Mouse (Mus musculus) hindbrain, postnatal 0 days (tissue): ENCODE data around the gene Stk38. TPM values are rescaled to one million over a fixed set of nuclear protein-coding genes. Genes with fewer than 3 reads are reported as not detected.

Experiments
- ATAC-seq: fragments of 200-750 bp; cut with Nextera tagmentation; 2 replicates; pipeline ENCODE4 v1.8.0; 2017; ENCODE audit warnings: mild to moderate bottlenecking, moderate TSS enrichment, moderate library complexity
- DNase-seq: peaks from one replicate; pipeline ENCODE4 v3.0.0-alpha.2; 2015; ENCODE audit warnings: low spot score
- H3K27ac ChIP-seq: fragments of 300-500 bp; sonication (generic); 2 replicates; pipeline ENCODE4 v1.5.1; 2014; ENCODE audit warnings: mild to moderate bottlenecking
- H3K27me3 ChIP-seq: fragments of 300-500 bp; sonication (generic); 2 replicates; pipeline ENCODE4 v1.6.1; 2014; ENCODE audit warnings: low read length, mixed read lengths; ENCODE audit not compliant: insufficient read depth
- H3K36me3 ChIP-seq: fragments of 300-500 bp; sonication (generic); 2 replicates; pipeline ENCODE4 v1.6.1; 2014; ENCODE audit warnings: low read length, mixed read lengths; ENCODE audit not compliant: insufficient read depth
- H3K4me1 ChIP-seq: fragments of 300-500 bp; sonication (generic); 2 replicates; pipeline ENCODE4 v1.6.1; 2014; ENCODE audit warnings: antibody characterized with exemption, low read length, mixed read lengths; ENCODE audit not compliant: insufficient read depth
- H3K4me2 ChIP-seq: fragments of 300-500 bp; sonication (generic); 2 replicates; pipeline ENCODE4 v1.6.1; 2014; ENCODE audit warnings: low read depth, mild to moderate bottlenecking, low read length, moderate library complexity, mixed read lengths
- H3K4me3 ChIP-seq: fragments of 300-500 bp; sonication (generic); 2 replicates; pipeline ENCODE4 v1.5.1; 2014; ENCODE audit warnings: low read length
- H3K9ac ChIP-seq: fragments of 300-500 bp; sonication (generic); replicated peaks from 2 replicates; pipeline ENCODE4 v1.6.1; 2014; ENCODE audit warnings: mild to moderate bottlenecking, low read length, moderate library complexity, mixed read lengths
- H3K9me3 ChIP-seq: fragments of 300-500 bp; sonication (generic); 2 replicates; pipeline ENCODE4 v1.6.1; 2016; ENCODE audit warnings: low read length, mixed read lengths
- CTCF ChIP-seq: IDR thresholded peaks from 2 replicates; pipeline ENCODE4 v1.5.1; 2016; ENCODE audit warnings: antibody characterized with exemption, control low read depth, low read depth
- WGBS: fragments of 180-500 bp; shearing (Covaris S2); extraction: QIAGEN DNeasy Blood & Tissue Kit; methylation state at CpG from one replicate; pipeline ENCODE4 v1.1.7; 2014; 5-methylcytosine and 5-hydroxymethylcytosine counted together
- polyA plus RNA-seq: library from polyadenylated mRNA; unstranded; fragments of >200 nt; fragmentation: Nextera tagmentation; extraction: Ambion mirVana; gene quantifications from 2 replicates; pipeline ENCODE4 v1.2.1, GENCODE M21; 2015
- total RNA-seq: library from RNA; depleted of rRNA; stranded (reverse); fragments of >200 nt; gene quantifications from 2 replicates; pipeline ENCODE4 v1.2.3, GENCODE M21; 2014

The Stk38 gene
- total and polyA plus RNA-seq, 2 experiments from 2014 or later: 52.7 to 58.7 TPM

- 31% methylated on average over 7 of the region's 7 CpGs for WGBS
- no peaks in the 10 kb centered on the region for H3K4me1 ChIP-seq
- H3K9me3 ChIP-seq: no peaks in the 10 kb centered on the region
- ATAC-seq (no peak), DNase-seq (peak; percentile 32)
- peaks cover 16% of the 10 kb centered on the region; the same call in 1 of the 2 replicates for H3K36me3 ChIP-seq
- TF ChIP-seq CTCF: no peak
- no peak overlapping the region for H3K4me3 ChIP-seq
- no peaks in the 10 kb centered on the region for H3K27me3 ChIP-seq
- no peak overlapping the region for H3K9ac ChIP-seq
- H3K27ac ChIP-seq: no peak overlapping the region
- no peak overlapping the region for H3K4me2 ChIP-seq
These were observed 15.7 kb downstream of the Stk38 start for GRCm38 (mm10) chr17:28992105-28992504.

- no peaks in the 10 kb centered on the region for H3K4me1 ChIP-seq
- no peaks in the 10 kb centered on the region for H3K9me3 ChIP-seq
- peaks cover 22% of the 10 kb centered on the region; the same call in 1 of the 2 replicates for H3K36me3 ChIP-seq
- WGBS: 84% methylated on average over 9 of the region's 9 CpGs
- no peak for TF ChIP-seq CTCF
- H3K9ac ChIP-seq: no peak overlapping the region
- H3K4me3 ChIP-seq: no peak overlapping the region
- H3K27me3 ChIP-seq: no peaks in the 10 kb centered on the region
- H3K27ac ChIP-seq: no peak overlapping the region
- ATAC-seq (no peak), DNase-seq (no peak)
- no peak overlapping the region for H3K4me2 ChIP-seq
These were observed 16.5 kb downstream of the Stk38 start for GRCm38 (mm10) chr17:28991286-28991685.

- ATAC-seq: no peak
- WGBS: 71% methylated on average over 4 of the region's 4 CpGs
- Histone ChIP-seq H3K9ac (no peak overlapping the region), H3K4me1 (no peaks in the 10 kb centered on the region), H3K4me3 (no peak overlapping the region), H3K27me3 (no peaks in the 10 kb centered on the region), H3K27ac (no peak overlapping the region), H3K9me3 (no peaks in the 10 kb centered on the region), H3K4me2 (no peak overlapping the region), H3K36me3 (peaks cover 25% of the 10 kb centered on the region; the same call in 1 of the 2 replicates)
- DNase-seq: no peak
- TF ChIP-seq CTCF: no peak
These were observed 17.7 kb downstream of the Stk38 start for GRCm38 (mm10) chr17:28990060-28990459.

GRCm38 (mm10) chr17:28988996-28989395 lies 18.8 kb downstream of the Stk38 start:
- no peaks in the 10 kb centered on the region for H3K9me3 ChIP-seq
- no peak for TF ChIP-seq CTCF
- no peaks in the 10 kb centered on the region for H3K27me3 ChIP-seq
- H3K36me3 ChIP-seq: peaks cover 30% of the 10 kb centered on the region; the same call in 1 of the 2 replicates
- no peaks in the 10 kb centered on the region for H3K4me1 ChIP-seq
- no peak overlapping the region for H3K4me2 ChIP-seq
- no peak overlapping the region for H3K9ac ChIP-seq
- no peak for ATAC-seq
- H3K27ac ChIP-seq: no peak overlapping the region
- DNase-seq: no peak
- H3K4me3 ChIP-seq: no peak overlapping the region
- 80% methylated on average over 3 of the region's 3 CpGs for WGBS

DNA sequence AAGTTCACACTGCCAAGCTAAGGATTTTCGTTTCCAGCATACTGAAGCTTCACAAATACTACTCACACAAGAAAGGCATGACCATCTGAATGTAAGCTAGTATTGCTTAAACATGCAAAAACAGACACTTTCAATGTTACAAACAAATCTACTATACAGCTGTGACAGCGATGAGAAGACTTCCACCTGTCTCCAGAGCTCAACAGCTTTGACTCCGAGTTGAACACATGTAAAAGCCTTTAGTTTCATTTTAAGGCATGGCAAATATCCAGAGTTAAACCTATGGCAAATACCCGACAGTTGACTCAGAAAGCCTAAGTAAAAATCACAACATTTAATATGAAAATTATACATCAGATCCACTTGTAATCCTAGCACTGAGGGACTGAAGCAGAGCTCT lies 19.5 kb downstream of the Stk38 start:
- Histone ChIP-seq H3K9me3 (no peaks in the 10 kb centered on the region), H3K36me3 (peaks cover 30% of the 10 kb centered on the region; the same call in 1 of the 2 replicates), H3K4me3 (no peak overlapping the region), H3K4me2 (no peak overlapping the region), H3K9ac (no peak overlapping the region), H3K27ac (no peak overlapping the region), H3K4me1 (no peaks in the 10 kb centered on the region), H3K27me3 (no peaks in the 10 kb centered on the region)
- DNase-seq (no peak), ATAC-seq (no peak)
- TF ChIP-seq CTCF: no peak
- 88% methylated on average over 4 of the region's 4 CpGs for WGBS

GRCm38 (mm10) chr17:28987713-28988112 lies 20.1 kb downstream of the Stk38 start:
- no peak overlapping the region for H3K4me2 ChIP-seq

DNA sequence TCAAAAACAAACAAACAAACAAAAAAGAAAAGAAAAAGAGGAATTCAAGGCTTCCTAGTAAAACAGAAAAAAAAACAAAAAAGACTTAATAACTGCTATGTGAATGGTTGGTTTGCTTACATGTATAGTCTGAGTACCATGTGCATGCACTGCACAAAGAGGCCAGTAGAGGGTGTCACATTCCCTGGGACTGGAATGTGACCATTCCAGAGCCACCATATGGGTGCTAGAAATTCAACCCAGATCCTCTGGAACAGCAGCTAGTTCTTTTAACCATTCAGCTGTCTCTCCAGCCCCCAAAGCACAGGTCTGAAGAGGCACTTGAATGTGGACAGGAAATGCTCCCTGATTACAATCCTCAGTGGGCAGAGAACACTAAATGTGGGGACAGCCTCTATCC lies 21.0 kb downstream of the Stk38 start:
- no peak for ATAC-seq
- Histone ChIP-seq H3K4me3 (no peak overlapping the region), H3K27ac (no peak overlapping the region), H3K27me3 (no peaks in the 10 kb centered on the region), H3K4me2 (no peak overlapping the region), H3K9ac (no peak overlapping the region), H3K36me3 (peaks cover 33% of the 10 kb centered on the region), H3K9me3 (no peaks in the 10 kb centered on the region), H3K4me1 (no peaks in the 10 kb centered on the region)
- peak; percentile 57 for TF ChIP-seq CTCF
- peak; percentile 31 for DNase-seq

More at GRCm38 (mm10) chr17:28987713-28988112, 20.1 kb downstream of the Stk38 start:
- no peak for ATAC-seq
- H3K27ac ChIP-seq: no peak overlapping the region
- TF ChIP-seq CTCF: peak; percentile 84
- no peak overlapping the region for H3K4me3 ChIP-seq
- no peak overlapping the region for H3K9ac ChIP-seq
- H3K4me1 ChIP-seq: no peaks in the 10 kb centered on the region
- H3K36me3 ChIP-seq: peaks cover 30% of the 10 kb centered on the region
- peak; percentile 81 for DNase-seq
- H3K27me3 ChIP-seq: no peaks in the 10 kb centered on the region
- no peaks in the 10 kb centered on the region for H3K9me3 ChIP-seq
- WGBS: 64% methylated on average over 4 of the region's 4 CpGs
